ENCODE assay signal across 23 mouse cellular contexts in the genomic region with DNA sequence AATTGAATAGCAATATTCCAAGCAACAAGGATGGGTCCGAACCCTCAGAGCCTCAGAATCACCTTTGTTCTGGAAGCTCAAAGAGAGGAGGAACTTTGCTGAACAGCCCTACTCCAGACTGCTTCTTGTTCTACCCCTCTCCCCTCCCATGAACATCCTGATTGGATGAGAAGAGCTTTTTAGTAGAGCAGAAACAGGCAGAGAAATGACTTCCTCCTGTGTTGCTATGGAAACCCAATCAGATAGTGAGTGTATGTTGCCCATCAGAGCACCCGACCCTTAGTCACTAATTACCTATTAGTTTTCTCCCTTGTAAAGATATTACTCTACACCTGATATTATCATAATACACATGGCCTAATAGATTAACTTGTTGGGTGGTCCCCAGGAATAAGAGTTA.
DNase-seq lines count a peak whose midpoint lies in the region; ATAC-seq and TF ChIP-seq lines count a peak whose summit lies in the region.
"Had no signal": no experiment of that assay in that cellular context is flagged by ENCODE, and none has a peak within 500 bp of the region (broad histone marks: within the 10 kb centered on the region; RNA-seq: fewer than 3 reads in every experiment).

No protein-coding gene starts in this region.

- no peak for DNase-seq in hindbrain, embryonic 14.5 days (ENCODE audit: low spot score)
- peak; percentile 41 for DNase-seq in midbrain, postnatal 0 days (ENCODE audit: low spot score)
- peak; percentile 44 for DNase-seq in retina, embryonic 14.5 days (ENCODE audit: low spot score)
- DNase-seq in cerebellum, postnatal 10 days: no peak
- DNase-seq: adrenal gland, adult 2 months; adrenal gland, postnatal 14 days; cerebellum, adult 11-12 months; cerebellum, adult 8-10 months; gastrocnemius, postnatal 25 days; heart, adult 18-20 months; heart, postnatal 10 days; heart, postnatal 36 days had no signal

- H3K4me1 ChIP-seq in hindbrain, embryonic 16.5 days (ENCODE audit: control insufficient read depth, insufficient read depth, low read depth, low read length): no peaks in the 10 kb centered on the region
- peaks cover 15% of the 10 kb centered on the region for H3K4me1 ChIP-seq in hindbrain, embryonic 14.5 days (replicated peaks; ENCODE audit: control insufficient read depth, insufficient read depth, low read length)
- H3K4me1 ChIP-seq in midbrain, postnatal 0 days (ENCODE audit: insufficient read depth, low read length): peaks cover 3% of the 10 kb centered on the region; the same call in 1 of the 2 replicates
- no peaks in the 10 kb centered on the region for H3K4me1 ChIP-seq in midbrain, embryonic 16.5 days (ENCODE audit: control insufficient read depth, insufficient read depth, low read length)
- H3K4me1 ChIP-seq: heart, embryonic 12.5 days; heart, embryonic 15.5 days; hindbrain, embryonic 10.5 days had no signal

- H3K4me3 ChIP-seq in hindbrain, embryonic 16.5 days (ENCODE audit: low read length): no peak overlapping the region
- no peak overlapping the region for H3K4me3 ChIP-seq in hindbrain, embryonic 14.5 days (replicated peaks; ENCODE audit: low read length)
- H3K4me3 ChIP-seq in midbrain, postnatal 0 days (ENCODE audit: low read depth, low read length): no peak overlapping the region
- H3K4me3 ChIP-seq in midbrain, embryonic 16.5 days (ENCODE audit: low read depth, low read length): no peak overlapping the region
- H3K4me3 ChIP-seq: embryonic facial prominence, embryonic 13.5 days; erythroblast, embryonic 14.5 days; forebrain, embryonic 12.5 days; heart, embryonic 12.5 days; heart, embryonic 15.5 days; hindbrain, embryonic 10.5 days; hindbrain, embryonic 13.5 days had no signal

- H3K4me2 ChIP-seq in hindbrain, embryonic 16.5 days (ENCODE audit: low read length): no peak overlapping the region
- H3K4me2 ChIP-seq in hindbrain, embryonic 14.5 days (replicated peaks): no peak overlapping the region
- no peak overlapping the region for H3K4me2 ChIP-seq in midbrain, postnatal 0 days (ENCODE audit: low read depth, low read length, poor library complexity, severe bottlenecking)
- H3K4me2 ChIP-seq in midbrain, embryonic 16.5 days (ENCODE audit: low read length): no peak overlapping the region
- H3K4me2 ChIP-seq: embryonic facial prominence, embryonic 13.5 days; forebrain, embryonic 12.5 days; heart, embryonic 12.5 days; heart, embryonic 15.5 days; hindbrain, embryonic 13.5 days had no signal

- H3K27me3 ChIP-seq in hindbrain, embryonic 16.5 days (replicated peaks; ENCODE audit: control insufficient read depth, insufficient read depth, low read length): no peaks in the 10 kb centered on the region
- H3K27me3 ChIP-seq in hindbrain, embryonic 14.5 days (ENCODE audit: control insufficient read depth, insufficient read depth, low read length): no peaks in the 10 kb centered on the region
- H3K27me3 ChIP-seq in midbrain, postnatal 0 days (ENCODE audit: insufficient read depth, low read length): no peaks in the 10 kb centered on the region
- H3K27me3 ChIP-seq in midbrain, embryonic 16.5 days (ENCODE audit: control insufficient read depth, insufficient read depth, low read depth, low read length): no peaks in the 10 kb centered on the region
- H3K27me3 ChIP-seq: forebrain, embryonic 12.5 days; heart, embryonic 15.5 days; hindbrain, embryonic 13.5 days had no signal

- no peak overlapping the region for H3K27ac ChIP-seq in hindbrain, embryonic 16.5 days (ENCODE audit: low read depth, low read length)
- no peak overlapping the region for H3K27ac ChIP-seq in hindbrain, embryonic 14.5 days
- no peak overlapping the region for H3K27ac ChIP-seq in midbrain, postnatal 0 days (ENCODE audit: low read depth, low read length)
- H3K27ac ChIP-seq in midbrain, embryonic 16.5 days (ENCODE audit: low read length): no peak overlapping the region
- H3K27ac ChIP-seq: embryonic facial prominence, embryonic 13.5 days; forebrain, embryonic 12.5 days; heart, embryonic 15.5 days; hindbrain, embryonic 10.5 days had no signal

- WGBS in hindbrain, embryonic 16.5 days: 46% methylated on average over 2 of the region's 2 CpGs
- WGBS in hindbrain, embryonic 14.5 days: 38% methylated on average over 2 of the region's 2 CpGs
- 51% methylated on average over 2 of the region's 2 CpGs for WGBS in midbrain, postnatal 0 days
- WGBS in midbrain, embryonic 16.5 days: 53% methylated on average over 2 of the region's 2 CpGs

- TF ChIP-seq CTCF in midbrain, postnatal 0 days (IDR thresholded peaks at IDR 0.05): no peak

- no peak overlapping the region for H3K9ac ChIP-seq in hindbrain, embryonic 16.5 days (ENCODE audit: low read depth, low read length)
- H3K9ac ChIP-seq in hindbrain, embryonic 14.5 days: no peak overlapping the region
- H3K9ac ChIP-seq in midbrain, postnatal 0 days (replicated peaks; ENCODE audit: low read length, poor library complexity, severe bottlenecking): no peak overlapping the region
- no peak overlapping the region for H3K9ac ChIP-seq in midbrain, embryonic 16.5 days (ENCODE audit: low read depth, low read length)
- H3K9ac ChIP-seq: embryonic facial prominence, embryonic 13.5 days; forebrain, embryonic 12.5 days; heart, embryonic 12.5 days; heart, embryonic 15.5 days; hindbrain, embryonic 13.5 days had no signal

- H3K36me3 ChIP-seq in hindbrain, embryonic 16.5 days (ENCODE audit: control insufficient read depth, insufficient read depth, low read length): no peaks in the 10 kb centered on the region
- H3K36me3 ChIP-seq in hindbrain, embryonic 14.5 days (replicated peaks; ENCODE audit: control insufficient read depth, insufficient read depth): no peaks in the 10 kb centered on the region
- H3K36me3 ChIP-seq in midbrain, postnatal 0 days (ENCODE audit: insufficient read depth, low read length): no peaks in the 10 kb centered on the region
- H3K36me3 ChIP-seq in midbrain, embryonic 16.5 days (ENCODE audit: control insufficient read depth, insufficient read depth, low read length): no peaks in the 10 kb centered on the region
- H3K36me3 ChIP-seq: embryonic facial prominence, embryonic 13.5 days; forebrain, embryonic 12.5 days; heart, embryonic 12.5 days; heart, embryonic 15.5 days; hindbrain, embryonic 10.5 days; hindbrain, embryonic 13.5 days had no signal

- peak; percentile 52; the same call in 1 of the 2 replicates for ATAC-seq in hindbrain, embryonic 16.5 days
- no peak for ATAC-seq in hindbrain, embryonic 14.5 days (ENCODE audit: low FRiP score)
- ATAC-seq in midbrain, postnatal 0 days (ENCODE audit: low FRiP score): no peak
- ATAC-seq in midbrain, embryonic 16.5 days: no peak
- ATAC-seq: CD4-positive, CD25-positive, alpha-beta regulatory T cell, adult 4 months; forebrain, embryonic 16.5 days had no signal

- H3K9me3 ChIP-seq in hindbrain, embryonic 16.5 days (ENCODE audit: control insufficient read depth, low read length): no peaks in the 10 kb centered on the region
- H3K9me3 ChIP-seq in hindbrain, embryonic 14.5 days (ENCODE audit: control insufficient read depth, low read length): no peaks in the 10 kb centered on the region
- no peaks in the 10 kb centered on the region for H3K9me3 ChIP-seq in midbrain, postnatal 0 days (ENCODE audit: low read length)
- H3K9me3 ChIP-seq in midbrain, embryonic 16.5 days (replicated peaks; ENCODE audit: control insufficient read depth, low read length, poor library complexity, severe bottlenecking): no peaks in the 10 kb centered on the region
- H3K9me3 ChIP-seq: embryonic facial prominence, embryonic 13.5 days; forebrain, embryonic 12.5 days; heart, embryonic 12.5 days; heart, embryonic 15.5 days; hindbrain, embryonic 10.5 days; hindbrain, embryonic 13.5 days had no signal

Comparison
In these comparisons a context has a peak if more than half of its experiments do, and no peak if none do; other contexts are left out.
1. DNase-seq: peak in midbrain, postnatal 0 days (single experiment) and retina, embryonic 14.5 days (single experiment); none in hindbrain, embryonic 14.5 days (single experiment) and cerebellum, postnatal 10 days (0 of 2).